Mouse (Mus musculus) embryonic fibroblast, embryonic 13.5 days (primary cell): ENCODE measurements around the gene Adam1a. TPM values are rescaled to one million over a fixed set of nuclear protein-coding genes. Genes with fewer than 3 reads are reported as not detected.

Source experiments
- H3K27ac ChIP-seq: 2 replicates; pipeline ENCODE4 v1.5.1; 2012; ENCODE audit warnings: low read length, control low read depth, inconsistent platforms; ENCODE audit not compliant: insufficient read depth
- H3K4me1 ChIP-seq: 2 replicates; pipeline ENCODE4 v1.6.1; 2011; ENCODE audit warnings: low read length; ENCODE audit not compliant: control insufficient read depth, insufficient read depth
- H3K4me3 ChIP-seq: 2 replicates; pipeline ENCODE4 v1.5.1; 2011; ENCODE audit warnings: mild to moderate bottlenecking, control low read depth, low read length; ENCODE audit not compliant: insufficient read depth
- CTCF ChIP-seq: IDR thresholded peaks from 2 replicates; pipeline ENCODE4 v1.5.1; 2011; ENCODE audit warnings: mild to moderate bottlenecking, control low read depth, low read length, moderate library complexity, borderline replicate concordance; ENCODE audit not compliant: insufficient read depth
- POLR2A ChIP-seq: IDR thresholded peaks from 2 replicates; pipeline ENCODE4 v1.6.1; 2011; ENCODE audit warnings: low read depth, mild to moderate bottlenecking, control low read depth, low read length, moderate library complexity
- polyA plus RNA-seq: library from polyadenylated mRNA; stranded (reverse); fragments of >200 nt; gene quantifications from 2 replicates; pipeline ENCODE4 v1.2.4, GENCODE M21; 2011; ENCODE audit warnings: low read depth; ENCODE audit not compliant: missing spikeins, insufficient read length

The Adam1a gene
- polyA plus RNA-seq, 1 experiment = 2.7 TPM

DNA sequence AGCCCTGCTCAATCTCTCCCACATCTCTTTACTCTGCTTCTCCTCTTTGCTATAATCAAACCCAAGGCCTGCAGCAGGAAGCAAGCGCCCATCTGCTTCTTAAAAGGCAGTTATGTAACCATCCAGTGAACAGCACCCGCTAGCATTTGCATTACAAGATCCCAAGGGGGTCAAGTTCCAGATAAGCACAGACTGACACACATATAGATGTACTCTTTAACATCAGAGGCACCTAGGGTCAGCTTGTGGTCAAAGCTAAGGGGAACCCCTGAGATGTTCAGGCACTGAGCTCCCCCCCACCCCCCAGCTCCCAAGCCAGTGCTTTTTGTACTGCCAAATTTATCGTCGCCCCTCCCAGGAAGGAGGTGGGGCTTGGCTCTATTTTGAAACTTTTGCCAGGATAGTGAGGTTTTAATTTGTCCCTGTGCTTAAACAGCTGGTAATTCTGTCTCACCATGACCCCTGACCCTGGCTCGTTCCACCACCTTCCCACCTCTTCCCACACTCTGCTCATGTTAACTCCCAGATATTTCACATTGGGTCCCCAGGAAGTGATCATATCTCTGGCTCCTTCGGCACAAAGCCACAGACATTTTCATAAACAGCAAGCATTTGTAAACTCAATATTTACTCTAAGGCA lies 41.2 kb upstream of the Adam1a start:
- TF ChIP-seq POLR2A = no peak
- no peak for TF ChIP-seq CTCF
- peaks cover 6% of the 10 kb centered on the region for H3K4me1 ChIP-seq
- H3K27ac ChIP-seq = no peak overlapping the region
- no peak overlapping the region for H3K4me3 ChIP-seq

DNA sequence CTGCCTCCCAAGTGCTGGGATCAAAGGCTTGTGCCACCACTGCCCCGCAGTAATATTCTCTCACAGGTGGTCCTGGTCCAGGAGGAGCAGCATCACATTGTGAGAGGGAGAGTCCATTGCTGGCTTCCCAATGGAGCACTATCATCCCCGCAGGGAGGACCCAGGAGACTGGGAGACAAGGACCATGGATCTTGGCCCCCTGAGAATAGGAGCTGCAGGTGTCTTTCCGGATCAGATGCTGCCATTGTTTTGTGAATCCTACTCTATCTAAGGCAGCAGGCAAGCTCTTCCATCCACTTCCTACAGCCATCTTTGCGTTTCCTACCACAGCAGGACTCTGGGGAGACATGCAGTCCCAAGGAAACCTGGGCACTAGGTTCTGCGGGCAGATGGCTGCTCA lies 40.4 kb upstream of the Adam1a start:
- Histone ChIP-seq H3K4me1 (peaks cover 6% of the 10 kb centered on the region), H3K4me3 (no peak overlapping the region), H3K27ac (no peak overlapping the region)
- TF ChIP-seq POLR2A = no peak
- no peak for TF ChIP-seq CTCF

DNA sequence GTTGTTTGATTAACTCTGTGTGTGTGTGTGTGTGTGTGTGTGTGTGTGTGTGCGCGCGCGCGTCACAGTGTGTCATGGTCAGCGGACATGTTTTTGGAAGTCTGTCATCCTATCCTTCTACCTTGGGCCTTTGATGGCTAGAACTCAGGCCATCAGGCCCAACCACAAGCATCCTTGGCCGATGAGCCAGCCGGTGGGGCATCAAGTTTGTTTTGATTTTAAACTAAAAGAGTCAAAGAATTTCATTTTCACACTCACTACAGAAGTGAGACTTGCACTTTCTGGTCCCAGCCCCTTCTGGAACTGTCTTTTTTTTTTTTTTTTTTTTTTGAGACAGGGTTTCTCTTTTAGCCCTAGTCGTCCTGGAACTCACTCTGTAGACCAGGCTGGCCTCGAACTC lies 39.7 kb upstream of the Adam1a start:
- Histone ChIP-seq H3K4me1 (peaks cover 6% of the 10 kb centered on the region), H3K4me3 (no peak overlapping the region), H3K27ac (no peak overlapping the region)
- no peak for TF ChIP-seq POLR2A
- TF ChIP-seq CTCF = no peak

DNA sequence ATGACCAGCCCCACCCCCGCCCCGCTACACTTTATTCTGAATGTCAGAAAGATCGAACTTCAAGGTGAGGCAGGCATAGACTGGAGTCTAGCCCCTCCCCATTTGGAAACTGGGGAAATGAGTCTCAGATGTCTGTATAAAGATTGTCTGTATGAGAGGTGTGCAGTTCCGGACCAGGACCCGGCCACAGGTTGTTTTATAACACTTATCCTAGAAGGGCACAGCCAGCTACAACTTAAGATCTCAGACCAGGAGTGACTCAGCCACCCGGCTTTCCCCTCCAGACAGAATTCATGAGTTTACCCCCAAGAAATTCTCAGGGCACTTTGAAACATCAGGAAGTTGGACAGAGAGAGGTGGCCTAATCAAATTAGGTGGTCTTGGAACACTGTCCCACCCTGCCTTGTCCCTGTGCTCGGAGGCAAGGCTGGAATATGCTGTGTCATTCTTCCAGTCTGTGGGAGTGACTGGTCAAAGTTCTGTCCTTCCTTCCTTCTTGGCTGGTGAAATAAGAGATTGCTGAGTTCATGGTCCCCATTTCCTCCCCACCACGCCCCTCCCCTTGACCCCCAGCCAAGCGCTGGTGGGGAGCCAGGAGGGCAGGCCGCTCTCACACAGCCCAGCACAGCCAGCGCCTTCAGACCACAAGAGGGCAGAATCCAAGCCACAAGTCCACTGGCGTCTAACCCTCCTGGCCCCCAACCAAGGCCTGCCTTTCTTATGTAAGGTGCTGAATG lies 38.7 kb upstream of the Adam1a start:
- H3K4me3 ChIP-seq = no peak overlapping the region
- peak; percentile 70 for TF ChIP-seq CTCF
- TF ChIP-seq POLR2A = peak; percentile 63
- H3K27ac ChIP-seq = peak overlapping the region; percentile 95
- H3K4me1 ChIP-seq = peaks cover 6% of the 10 kb centered on the region

DNA sequence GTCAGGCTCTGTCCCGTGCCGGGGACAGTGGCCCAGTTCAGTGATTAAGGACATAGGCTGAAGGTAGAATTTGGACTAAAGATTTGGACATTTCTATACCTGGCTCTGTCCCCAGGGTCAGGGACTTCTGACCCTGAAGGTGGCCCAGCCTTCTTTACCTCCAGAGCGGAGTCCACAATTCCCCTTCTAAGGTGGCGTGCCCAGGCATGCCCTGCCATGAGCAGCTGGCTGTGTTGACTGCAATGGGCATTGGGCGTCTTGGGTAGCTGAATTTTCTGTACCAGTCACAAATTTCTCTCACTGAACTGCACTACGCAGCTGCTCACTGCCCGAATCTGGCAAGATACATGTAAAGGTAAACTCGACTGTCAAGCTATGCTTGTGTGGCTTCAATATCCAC lies 36.7 kb upstream of the Adam1a start:
- Histone ChIP-seq H3K4me1 (peaks cover 6% of the 10 kb centered on the region), H3K4me3 (no peak overlapping the region), H3K27ac (no peak overlapping the region)
- TF ChIP-seq CTCF (no peak), POLR2A (no peak)

DNA sequence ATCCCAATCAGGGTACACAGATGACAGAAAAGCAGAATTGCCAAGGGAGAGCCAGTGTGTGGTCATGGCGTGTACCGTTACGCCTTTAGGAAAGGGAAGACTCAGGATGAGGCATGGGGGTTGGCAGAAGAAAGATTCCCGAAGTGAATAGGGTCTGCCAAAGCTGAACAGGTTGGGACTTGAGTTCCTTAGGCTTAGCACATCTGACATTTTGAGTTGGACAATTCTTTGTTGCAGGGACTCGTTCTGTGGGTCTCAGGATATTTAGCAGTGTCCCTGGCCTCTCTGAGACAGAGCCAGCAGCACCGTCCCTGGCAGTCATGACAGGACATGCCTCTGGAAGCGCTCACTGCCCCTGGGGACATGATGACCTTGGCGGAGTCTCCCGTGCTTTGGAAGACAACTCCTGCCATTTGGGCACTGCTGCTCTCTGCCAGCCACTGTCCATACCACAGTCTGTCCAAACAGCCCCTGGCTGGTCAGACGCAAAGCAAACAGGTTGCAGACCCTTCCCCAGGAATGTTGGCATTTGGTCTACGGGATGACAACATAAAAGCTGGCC lies 31.7 kb upstream of the Adam1a start:
- Histone ChIP-seq H3K4me1 (no peaks in the 10 kb centered on the region), H3K4me3 (no peak overlapping the region), H3K27ac (no peak overlapping the region)
- no peak for TF ChIP-seq CTCF
- TF ChIP-seq POLR2A = no peak

DNA sequence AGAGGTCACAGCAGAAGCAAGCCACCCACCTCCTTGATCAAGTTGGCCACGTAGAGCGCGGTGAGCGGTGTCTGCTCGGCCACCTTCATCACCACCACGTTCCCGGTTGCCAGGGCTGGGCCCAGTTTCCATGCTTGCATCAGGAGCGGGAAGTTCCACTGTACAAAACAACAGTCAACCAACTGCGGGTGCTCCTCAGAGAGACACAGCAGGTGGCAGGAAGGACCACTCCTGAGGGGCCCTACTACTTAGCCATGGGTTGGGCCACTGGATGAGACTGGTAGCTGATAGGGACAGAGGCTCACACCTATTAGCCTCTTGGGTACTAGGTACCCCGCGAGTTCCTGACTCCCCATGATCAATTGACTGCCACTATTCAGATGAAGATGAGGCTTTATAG lies 30.6 kb upstream of the Adam1a start:
- H3K4me3 ChIP-seq = no peak overlapping the region
- TF ChIP-seq POLR2A (no peak), CTCF (no peak)
- no peak overlapping the region for H3K27ac ChIP-seq
- no peaks in the 10 kb centered on the region for H3K4me1 ChIP-seq

DNA sequence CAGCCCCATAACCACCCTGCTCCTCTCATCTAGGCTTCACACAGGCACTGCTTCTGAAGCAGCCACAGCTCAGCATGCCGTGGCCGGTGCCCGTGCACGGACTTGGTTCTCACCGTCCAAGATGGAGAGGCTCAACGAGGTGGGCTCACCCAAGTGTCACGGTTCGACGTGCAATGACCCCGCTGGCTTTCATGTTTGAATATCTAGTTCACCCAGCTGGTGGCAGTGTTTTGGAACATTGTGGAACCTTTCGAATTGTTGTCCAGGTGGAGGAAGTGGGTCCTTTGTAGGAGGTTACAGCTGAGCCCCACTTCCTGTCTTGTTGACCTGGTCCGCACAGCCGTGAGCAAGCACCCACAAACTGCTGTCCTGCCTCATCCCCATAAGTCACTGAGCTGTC lies 28.9 kb upstream of the Adam1a start:
- TF ChIP-seq CTCF = no peak
- no peak for TF ChIP-seq POLR2A
- no peak overlapping the region for H3K4me3 ChIP-seq
- H3K27ac ChIP-seq = no peak overlapping the region
- no peaks in the 10 kb centered on the region for H3K4me1 ChIP-seq

DNA sequence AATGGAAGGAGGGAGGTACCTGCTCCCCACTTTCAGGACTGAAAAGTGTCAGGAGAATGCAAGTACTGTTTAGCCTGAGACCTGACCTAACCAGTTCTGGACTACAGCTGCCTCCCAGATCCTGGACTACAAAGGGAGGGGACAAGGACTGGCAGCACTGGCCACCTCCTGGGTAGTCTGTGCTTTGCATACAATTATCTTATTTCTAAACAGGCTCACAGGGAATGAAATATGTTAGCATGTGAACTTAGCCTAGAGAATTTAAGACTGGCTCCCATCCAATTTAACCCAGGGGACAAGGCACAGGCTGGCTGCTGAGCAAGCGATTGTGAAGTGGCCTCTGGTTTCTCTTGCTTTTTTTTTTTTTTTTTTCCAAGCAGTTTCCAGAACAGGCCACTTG lies 25.5 kb upstream of the Adam1a start:
- H3K4me3 ChIP-seq = no peak overlapping the region
- H3K27ac ChIP-seq = no peak overlapping the region
- H3K4me1 ChIP-seq = no peaks in the 10 kb centered on the region
- TF ChIP-seq POLR2A (no peak), CTCF (no peak)

DNA sequence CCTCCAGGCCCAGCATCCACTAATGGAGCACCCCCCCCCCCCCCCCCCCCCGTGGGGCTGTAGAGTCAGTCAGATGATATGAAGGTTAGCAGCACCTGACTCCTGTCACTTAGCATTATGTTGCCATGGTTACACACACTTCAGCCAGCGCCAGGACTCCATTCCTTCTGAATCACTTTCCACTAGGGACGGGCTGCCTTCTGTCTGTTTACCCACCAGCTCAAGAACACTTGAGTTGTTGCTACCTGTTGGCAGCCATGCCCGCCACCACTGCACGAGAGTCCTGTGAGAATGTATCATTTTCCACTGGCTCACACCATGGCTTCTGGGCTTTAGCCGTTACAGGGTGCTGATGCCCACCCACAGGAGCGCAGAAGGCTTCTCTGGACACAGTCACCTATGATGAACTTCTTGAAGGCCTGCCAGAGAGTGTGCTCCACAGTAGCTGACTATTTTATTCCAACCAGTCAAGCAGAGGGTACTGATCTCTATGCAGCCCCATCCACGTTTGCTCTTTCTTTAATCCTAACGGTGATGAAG lies 24.7 kb upstream of the Adam1a start:
- H3K27ac ChIP-seq = no peak overlapping the region
- no peak overlapping the region for H3K4me3 ChIP-seq
- no peaks in the 10 kb centered on the region for H3K4me1 ChIP-seq
- TF ChIP-seq CTCF (no peak), POLR2A (no peak)
